Mouse (Mus musculus): ENCODE results near the gene Tspan9.

Tspan9 gene

DNA sequence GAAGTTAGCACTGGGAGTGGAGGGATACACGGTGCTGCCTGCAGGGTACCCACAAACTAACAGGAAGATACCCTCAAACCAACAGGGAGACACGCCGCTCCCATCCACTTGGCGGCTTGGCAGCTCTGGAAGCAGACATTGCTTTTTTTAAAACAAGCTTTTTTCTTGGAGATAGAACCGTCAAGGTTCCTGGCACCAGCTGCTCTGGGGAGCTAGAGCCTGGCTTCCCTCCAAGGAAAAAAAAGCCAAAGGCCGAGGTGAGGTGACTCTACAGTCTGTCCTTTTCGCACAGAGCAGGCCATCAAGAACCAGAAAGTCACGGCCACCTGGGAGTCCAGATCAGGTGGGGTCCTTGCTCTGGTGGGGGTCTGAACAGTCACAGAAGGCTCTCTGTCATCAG lies 162.2 kb downstream of the Tspan9 start:
- no peak for DNase-seq (ENCODE audit: low spot score in 2 of 2)

DNA sequence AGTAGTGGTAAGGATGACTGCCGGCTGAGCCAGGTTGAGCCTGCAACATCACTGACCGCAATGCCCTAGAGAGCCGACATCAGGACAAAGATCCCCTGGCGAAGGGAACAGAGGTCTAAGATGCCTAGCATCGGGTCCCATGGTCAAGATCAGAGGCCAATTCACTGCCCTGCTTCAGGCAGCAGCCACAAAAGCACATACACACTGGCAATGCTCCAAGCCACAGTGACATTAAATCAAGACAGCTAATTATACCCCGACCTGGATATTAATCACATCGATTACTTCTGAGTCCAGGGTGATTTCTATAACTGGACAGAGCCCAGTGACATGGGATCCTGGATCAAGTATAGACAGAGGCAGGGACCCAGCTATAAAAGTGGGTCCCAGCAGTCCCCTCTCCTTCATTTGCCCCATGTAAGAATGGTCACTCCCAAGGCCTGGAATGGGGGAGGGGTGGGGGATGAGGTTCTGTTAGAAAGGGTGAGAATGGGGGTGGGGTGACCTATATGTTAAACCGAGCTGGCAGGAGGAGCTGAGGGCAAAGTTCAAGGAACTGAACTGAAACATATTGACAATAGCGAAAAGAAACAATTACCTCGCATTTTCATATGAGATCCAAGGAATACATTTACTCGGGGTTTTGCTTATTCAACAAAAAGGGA lies 162.9 kb downstream of the Tspan9 start:
- DNase-seq (ENCODE audit: low spot score in 2 of 2) = no peak

DNA sequence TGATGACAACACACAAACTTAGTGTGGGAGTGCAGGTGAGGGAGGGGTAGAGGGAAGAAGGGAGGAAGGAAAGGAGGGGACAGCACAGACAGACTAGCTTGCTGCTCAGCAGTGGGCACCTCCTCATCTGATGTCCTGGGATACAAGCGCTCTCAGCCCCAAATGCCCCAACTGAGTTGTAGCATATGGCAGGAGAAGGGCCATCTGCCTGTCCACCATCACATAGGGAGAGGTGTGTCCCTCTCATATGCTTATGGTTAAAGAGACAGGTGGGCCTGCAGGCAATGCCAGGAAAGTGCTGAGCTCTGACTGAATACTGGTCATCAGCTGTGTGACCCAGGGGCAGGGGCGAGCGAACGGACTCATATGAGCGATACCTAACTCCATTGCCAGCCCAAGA lies 163.6 kb downstream of the Tspan9 start:
- no peak for DNase-seq (ENCODE audit: low spot score in 2 of 2)

DNA sequence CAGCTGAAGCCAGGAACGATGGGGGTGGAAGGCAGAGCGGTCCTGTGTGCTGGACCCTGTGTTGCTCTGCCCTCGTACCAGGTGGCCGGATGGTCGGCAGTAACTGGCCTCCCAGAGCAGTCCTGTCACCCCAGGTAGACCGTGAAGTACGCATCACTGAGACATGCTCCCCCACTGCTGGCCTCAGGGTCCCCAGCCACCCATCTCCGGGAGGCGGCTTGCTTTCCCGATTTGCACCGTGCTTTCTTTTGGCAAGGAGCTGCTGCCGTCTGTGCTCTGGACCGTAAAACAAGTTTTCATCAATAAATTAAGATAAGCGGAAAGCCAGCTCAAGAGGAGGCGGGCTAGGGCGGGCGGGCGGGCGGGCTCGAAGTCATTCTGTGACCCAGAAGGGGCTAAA lies 164.5 kb downstream of the Tspan9 start:
- no peak for DNase-seq (ENCODE audit: low spot score in 2 of 2)

DNA sequence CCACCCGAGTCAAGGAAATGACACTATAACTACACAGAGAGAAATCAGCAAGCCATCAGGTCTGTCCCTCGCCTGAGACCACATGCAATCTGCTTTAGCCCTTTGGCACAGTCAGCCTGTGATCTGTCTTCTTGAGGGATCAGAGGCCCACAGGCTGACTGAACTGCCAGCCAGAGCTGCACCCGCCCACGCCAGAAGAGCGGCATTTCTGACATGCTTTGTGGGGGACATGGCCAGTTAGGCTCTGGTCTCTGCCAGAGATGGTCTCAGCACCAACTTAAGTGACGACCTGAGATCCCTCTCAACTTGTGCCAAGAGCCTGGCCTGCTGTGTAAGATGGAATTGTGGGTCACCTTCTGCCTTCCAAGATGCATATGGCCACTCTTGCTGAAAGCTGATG lies 166.7 kb downstream of the Tspan9 start:
- DNase-seq (ENCODE audit: low spot score in 2 of 2) = no peak

DNA sequence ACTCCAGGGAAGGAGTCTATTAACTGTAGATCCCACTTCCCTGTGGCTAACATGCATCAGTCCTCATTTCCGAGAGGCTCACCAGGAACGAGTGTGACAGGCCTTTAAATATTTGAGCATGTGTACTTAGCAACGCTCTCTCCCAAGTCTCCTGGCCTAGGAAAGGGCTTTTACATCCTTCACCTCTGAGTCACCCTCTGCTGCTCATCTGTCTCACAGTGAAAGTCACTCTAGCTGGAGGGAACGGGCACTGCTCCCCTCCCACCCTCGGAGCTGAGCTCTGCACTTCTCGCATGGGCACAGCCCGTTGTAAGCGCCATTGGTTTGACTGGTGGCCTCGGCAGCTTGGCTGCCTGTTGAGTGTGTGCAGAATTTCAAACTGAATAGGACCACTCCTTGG lies 169.4 kb downstream of the Tspan9 start:
- no peak for DNase-seq (ENCODE audit: low spot score in 2 of 2)

DNA sequence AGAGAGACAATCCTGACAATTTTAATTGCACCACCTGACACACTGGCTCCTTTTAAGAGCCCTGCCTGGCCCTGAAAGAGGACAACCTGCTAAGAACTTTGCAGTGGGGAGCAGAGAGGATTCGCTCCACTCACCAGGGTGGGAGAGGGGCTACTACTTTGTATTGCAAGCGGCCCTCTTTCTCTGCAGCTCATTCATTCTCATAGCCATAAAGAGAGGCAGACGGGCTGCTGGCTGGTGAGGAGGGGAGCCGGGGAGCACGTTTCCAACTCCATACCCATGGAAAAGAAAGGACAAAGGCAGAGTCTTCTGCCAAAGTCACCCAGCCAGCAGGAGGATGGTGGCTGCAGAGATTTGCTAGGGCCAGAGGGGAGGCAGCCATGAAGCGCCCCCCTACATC lies 169.8 kb downstream of the Tspan9 start:
- no peak for DNase-seq (ENCODE audit: low spot score in 2 of 2)

DNA sequence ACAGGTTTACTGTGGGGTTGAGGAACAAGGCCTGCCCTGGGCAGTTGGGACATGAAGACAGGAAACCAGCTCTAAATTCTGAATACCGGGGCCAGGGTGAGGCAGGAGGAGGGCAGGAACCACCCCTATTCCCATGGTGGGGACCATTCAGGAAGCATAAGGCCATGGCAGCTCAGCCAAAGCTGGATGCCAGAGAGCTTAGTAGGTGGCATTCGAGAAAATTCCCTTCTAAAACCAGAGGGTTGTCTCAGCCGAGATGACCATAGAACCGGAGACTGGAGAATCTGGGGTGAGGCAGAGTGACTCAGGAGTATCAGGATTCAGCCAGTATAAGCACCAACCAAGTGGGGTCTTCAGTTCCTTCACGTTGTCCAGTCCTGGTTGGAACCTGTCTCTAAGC lies 171.5 kb downstream of the Tspan9 start:
- no peak for DNase-seq (ENCODE audit: low spot score in 2 of 2)

DNA sequence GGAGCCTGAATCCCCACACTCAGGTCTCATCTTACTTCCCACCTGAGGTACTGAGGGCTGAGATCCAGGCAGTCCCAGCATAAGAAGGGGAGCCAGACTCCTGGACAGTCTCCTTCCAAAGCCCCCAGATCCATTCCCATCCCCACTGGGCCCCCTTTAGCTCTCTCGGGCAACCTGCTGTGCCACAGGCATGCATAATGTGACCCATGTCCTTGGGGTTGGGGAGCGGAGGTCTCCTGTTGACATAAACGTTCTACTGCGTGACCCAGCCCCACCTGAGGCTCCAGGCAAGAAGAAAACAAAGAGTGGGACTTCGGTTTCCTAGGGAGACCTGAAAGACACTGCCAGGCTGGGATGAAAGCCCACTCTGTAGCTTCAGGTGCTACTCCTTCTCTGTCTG lies 172.5 kb downstream of the Tspan9 start:
- DNase-seq (ENCODE audit: low spot score in 2 of 2) = no peak

DNA sequence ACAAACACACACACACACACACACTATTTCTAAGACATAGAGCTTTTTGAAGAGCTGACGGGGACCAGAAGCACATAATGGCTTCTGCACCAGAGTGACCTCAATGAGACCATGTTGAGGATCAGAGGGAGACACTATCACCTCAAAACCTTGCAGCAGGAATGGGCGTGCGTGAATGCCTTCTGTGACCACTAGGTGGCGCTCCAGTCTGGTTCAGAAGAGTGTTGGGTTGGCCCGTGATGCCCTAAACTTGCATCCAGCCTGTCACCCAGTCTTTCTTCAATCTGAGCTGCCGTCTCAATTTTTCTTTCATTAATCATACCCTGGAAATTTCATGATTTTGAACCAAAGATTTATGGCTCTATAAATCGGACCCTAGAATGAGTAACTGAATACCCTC lies 173.3 kb downstream of the Tspan9 start:
- peak; percentile 86 to 91 for DNase-seq (ENCODE audit: low spot score in 2 of 2)

DNA sequence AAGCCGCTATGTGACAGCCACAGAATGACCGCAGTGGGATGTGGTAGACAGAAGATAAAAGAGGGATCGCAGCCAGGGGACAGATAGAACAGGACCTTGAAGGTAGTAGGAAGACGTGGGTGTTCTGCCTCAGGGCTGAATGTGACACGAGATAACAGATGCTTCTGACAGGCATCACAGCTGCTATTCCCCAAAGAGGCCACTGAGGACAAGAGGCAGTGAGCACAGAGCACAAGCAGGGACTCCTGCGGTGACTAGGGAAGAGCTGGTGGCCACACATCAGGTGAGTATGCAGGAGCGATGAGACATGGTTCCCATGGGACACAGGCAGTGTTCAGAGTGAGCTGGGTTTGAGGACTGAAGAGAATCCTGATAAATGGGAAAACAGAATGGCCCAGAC lies 173.7 kb downstream of the Tspan9 start:
- DNase-seq (ENCODE audit: low spot score in 2 of 2) = no peak

DNA sequence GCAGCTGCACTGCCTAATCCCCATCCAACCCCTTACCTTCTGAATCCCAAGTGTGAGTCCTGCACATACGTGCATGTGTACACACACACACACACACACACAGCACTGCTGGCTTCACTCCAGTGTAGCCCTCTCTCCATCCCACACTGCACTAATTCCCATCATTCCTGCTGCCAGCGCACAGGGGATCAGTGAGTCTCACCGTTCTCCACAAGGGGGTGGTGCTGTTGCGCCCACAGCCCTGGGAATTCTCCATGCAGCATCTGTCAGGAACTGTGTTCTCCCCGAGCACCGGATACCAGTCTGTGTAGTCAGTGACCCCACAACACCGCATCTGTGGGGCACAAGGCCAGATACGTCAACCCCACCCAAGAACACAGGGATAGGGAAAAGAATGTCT lies 177.9 kb downstream of the Tspan9 start:
- peak in 1 of 2 experiments; percentile 54 for DNase-seq (ENCODE audit: low spot score in 2 of 2)

DNA sequence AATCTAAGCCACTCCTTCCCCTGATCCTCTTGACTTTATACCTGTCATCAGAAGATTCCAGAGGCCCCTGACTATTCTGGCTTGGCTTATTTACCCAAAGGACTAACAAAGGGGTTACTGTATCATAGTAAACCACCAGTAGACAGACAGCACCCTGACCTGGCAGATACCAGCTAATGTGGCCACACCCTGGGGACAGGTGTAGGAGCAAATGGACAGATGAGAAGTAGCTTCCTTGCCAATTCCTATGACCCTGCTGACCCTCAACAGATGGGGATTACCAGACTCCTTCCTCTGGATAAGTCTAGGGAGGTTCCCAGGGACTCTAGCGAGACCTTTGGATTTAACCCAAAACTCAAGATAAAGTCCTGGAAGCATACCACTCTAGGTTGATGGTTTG lies 183.2 kb downstream of the Tspan9 start:
- no peak for DNase-seq (ENCODE audit: low spot score in 2 of 2)

DNA sequence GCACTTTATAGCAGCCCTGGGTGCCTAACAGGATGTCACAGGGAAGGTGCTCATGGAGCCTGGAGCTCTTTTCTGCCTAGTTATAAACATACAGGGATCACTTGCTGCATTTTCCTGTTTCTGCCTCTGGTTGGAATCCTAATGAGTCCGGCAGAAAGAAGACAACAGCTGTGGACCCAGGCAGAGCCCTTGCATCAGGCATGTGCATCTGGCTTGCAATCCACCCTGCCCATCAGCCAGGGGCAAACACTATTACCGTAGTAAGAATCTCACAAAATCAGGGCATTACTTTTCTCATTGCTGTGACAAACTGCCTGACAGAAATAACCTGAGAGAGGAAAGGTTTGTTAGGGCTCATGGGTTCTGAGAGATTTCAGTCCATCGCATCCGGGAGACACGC lies 187.2 kb downstream of the Tspan9 start:
- DNase-seq (ENCODE audit: low spot score in 2 of 2) = no peak

DNA sequence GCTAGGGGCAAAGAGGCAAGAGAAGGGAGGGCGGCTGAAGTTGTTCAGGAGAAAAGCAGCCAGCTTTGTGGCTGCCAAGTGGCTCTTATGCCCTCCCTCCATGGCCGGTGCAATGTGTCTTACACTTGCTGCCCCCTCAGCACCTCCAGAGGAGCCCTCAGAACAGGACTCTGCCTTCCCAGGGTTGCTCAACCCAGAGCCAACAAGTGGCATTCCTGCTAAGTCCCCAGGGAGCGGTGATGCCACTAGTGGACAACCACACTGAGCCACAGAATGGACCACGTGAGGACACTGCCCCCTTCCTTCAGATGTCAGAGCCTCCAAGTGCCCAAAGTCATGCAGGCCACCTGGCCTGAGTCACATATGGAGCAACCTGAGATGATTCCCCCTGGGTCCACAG lies 190.3 kb downstream of the Tspan9 start:
- DNase-seq (ENCODE audit: low spot score in 2 of 2) = no peak

DNA sequence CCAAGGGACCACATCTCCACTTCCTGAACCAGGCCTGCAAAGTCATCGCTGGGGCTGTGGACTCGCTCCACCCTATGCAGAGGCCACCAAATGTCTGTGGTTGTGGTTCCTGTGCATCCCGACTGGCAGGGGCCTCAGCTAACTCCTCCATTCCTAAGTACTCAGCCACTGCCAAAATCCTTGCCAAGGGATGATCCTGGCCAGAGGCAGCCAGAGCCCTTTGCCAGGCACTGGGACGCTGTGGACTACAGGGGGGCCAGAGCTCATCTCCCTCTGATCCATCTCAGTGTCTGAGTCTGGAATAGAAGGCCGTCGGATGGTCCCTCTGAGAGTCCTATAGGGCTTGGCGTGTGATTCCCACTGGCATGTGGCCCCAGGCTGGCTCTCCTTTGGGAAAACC lies 193.5 kb downstream of the Tspan9 start:
- no peak for DNase-seq (ENCODE audit: low spot score in 2 of 2)

DNA sequence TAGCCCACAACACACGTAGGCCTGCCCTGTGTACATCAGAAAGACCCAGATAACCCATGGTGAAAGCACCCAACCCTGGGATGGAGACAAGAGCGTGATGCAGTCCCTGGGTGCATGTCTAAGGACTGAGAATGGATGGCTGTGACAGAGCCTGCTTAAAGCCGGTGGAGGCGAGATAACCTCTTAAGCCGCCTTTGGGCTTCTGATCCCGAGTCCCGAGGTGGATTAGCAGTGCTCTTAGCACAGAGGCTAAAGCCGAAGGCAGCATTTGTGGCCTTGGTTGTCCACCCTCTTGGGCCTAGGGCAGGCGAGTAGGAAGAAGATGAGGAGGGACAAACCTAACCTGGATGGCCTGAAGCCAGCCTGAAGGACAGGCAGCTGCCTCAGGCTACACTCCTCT lies 194.7 kb downstream of the Tspan9 start:
- no peak for DNase-seq (ENCODE audit: low spot score in 2 of 2)

DNA sequence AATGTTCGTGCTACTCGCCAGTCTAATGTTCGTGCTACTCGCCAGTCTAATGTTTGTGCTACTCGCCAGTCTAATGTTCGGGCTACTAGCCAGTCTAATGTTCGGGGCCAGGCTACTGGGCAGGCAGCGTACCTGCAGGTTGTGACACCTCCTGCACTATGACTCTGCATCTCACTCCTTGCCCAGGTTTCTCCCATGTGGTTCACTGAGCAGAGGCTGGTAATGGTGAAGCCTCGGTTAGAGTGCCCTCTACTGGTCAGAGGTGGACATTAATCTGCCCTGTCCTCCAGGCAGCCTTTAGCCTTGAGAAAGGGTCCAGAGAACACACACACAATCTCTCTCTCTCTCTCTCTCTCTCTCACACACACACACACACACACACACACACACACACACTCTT lies 197.7 kb downstream of the Tspan9 start:
- DNase-seq (ENCODE audit: low spot score in 2 of 2) = peak; percentile 55 to 84

DNA sequence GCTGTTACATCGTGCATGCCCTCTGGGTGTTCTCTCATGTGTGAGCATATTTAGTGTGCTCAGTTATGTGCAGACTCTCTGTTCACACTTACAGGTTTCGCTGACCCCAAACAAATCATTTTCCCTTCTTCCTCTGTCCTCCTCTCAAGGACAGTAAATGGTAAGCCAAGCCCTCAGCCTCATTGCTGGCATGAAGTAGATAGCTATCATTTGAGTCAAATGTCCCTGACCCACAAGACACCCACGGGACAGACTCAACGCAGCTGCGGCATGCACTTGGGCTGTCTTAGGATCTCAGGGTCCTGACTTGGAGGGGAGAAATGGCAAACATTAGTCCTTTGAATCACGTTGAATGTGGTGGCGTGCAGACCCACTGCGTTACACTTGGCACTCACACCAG lies 201.0 kb downstream of the Tspan9 start:
- DNase-seq (ENCODE audit: low spot score in 2 of 2) = no peak

DNA sequence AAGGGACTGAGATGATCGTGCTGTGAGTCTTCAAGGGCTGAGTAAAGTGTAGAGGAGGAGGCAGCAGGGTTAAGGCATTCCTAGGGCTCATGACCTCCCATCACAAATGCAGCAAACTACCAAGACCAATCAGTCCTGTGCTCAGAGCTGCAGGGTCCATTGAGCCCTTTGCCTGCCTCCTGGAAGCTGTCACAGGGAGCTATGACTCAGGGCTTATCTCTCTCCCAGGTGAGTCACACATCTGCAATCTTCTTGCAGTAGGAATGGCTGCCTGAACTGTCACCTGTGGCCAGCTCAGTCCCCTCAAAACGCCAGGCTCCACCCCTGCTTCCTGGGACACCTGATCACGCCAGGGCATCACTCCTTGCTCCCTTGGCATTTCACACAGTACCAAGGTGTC lies 208.3 kb downstream of the Tspan9 start:
- no peak for DNase-seq (ENCODE audit: low spot score in 2 of 2)

DNA sequence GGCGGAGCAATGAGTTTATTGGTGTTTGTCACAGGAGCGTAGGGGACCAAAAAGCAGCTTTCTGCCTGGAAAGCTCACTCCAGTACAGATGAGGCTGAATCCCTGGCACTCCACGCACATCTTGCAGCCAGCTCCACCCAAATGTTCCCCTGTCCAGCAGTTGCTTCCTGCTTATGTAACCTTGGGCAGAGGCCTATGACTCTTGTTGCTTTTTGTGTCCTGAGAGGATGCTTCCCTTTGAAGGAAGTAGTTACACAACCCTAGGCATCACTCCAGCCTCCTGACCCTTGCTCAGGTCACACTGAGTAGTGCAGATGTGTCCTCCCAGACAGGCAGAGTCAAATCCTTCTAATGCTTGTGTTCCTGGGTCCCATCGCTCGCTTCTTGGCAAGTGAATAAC lies 209.6 kb downstream of the Tspan9 start:
- no peak for DNase-seq (ENCODE audit: low spot score in 2 of 2)

DNA sequence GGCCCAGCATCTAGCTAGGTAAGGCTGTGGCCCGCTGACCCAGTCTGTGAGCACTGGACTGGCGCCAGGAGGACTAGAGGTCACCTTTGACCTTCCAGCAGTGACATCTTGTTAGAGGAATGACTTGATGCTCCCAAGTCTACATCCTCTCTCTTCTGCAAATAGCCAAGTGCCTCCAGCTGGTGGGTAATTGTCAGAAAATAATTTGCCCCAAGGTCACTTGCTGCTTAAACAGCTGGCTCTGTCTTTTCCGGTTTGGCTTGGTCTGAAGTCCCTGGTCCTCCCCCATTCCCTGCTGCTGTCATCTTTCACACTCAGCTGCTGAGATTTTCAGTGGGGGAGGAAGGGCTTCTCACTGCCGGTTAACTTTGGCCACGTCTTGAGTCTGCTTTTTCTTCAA lies 210.7 kb downstream of the Tspan9 start:
- DNase-seq (ENCODE audit: low spot score in 2 of 2) = no peak

DNA sequence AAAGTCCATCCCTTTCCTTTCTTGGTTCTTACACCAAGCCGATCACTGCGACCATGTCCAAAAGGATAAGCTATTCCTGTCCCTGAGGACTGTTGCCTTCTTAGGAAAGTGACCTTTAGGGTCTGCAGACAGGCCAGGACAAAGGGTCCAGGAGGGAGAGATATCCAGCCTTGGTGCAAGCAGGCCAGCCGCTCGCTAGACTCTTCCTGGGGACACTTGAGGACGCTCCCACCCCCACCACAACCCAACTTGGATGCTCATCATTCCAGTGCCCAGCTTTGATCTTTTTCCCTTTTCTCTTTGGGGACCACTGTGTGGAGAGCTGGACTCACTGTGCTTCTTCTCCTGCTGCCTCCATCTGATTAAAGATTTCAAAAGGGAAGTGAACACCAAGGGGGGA lies 214.7 kb downstream of the Tspan9 start:
- no peak for DNase-seq (ENCODE audit: low spot score in 2 of 2)

DNA sequence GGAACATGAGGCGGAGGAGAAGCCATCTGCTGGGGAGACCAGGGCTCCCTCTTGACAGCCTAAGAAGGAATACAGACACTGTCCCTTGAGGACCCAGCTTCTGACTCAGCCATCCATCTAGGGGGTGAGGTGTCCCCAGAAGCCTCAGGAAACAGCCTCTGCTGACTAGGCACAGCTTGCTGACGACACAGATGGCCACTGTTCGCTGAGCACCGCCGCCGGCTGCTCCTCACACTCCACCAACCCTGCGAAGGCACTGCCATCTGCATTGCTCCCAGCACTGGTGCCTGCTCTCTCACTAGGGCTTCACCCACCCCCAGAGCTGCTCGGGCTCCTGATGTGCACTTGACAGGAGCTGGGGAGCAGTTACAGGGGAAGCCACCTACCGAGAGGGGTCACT lies 217.5 kb downstream of the Tspan9 start:
- no peak for DNase-seq (ENCODE audit: low spot score in 2 of 2)

DNA sequence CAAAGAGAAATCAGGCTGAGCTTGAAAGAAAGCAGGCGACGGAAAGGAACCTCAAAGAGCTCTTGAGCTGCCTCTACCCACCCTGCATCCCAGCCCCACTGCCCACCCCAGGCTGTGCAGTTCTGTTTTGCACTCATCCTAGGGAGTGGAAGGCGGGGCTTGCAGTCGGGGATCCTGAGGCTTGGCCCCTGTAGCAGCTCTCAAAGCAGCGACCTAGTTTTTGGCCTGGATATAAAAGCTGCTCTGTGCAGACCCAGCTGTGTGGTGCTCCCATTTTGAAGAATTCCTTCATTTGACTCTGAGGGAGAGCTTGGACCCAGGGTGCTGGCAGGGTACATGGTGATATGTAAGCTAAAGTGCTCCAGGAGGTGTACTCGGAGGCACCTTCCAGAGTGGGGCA lies 218.6 kb downstream of the Tspan9 start:
- DNase-seq (ENCODE audit: low spot score in 2 of 2) = no peak
